Mouse (Mus musculus): ENCODE data around the gene Hs3st3b1.

The Hs3st3b1 gene

DNA sequence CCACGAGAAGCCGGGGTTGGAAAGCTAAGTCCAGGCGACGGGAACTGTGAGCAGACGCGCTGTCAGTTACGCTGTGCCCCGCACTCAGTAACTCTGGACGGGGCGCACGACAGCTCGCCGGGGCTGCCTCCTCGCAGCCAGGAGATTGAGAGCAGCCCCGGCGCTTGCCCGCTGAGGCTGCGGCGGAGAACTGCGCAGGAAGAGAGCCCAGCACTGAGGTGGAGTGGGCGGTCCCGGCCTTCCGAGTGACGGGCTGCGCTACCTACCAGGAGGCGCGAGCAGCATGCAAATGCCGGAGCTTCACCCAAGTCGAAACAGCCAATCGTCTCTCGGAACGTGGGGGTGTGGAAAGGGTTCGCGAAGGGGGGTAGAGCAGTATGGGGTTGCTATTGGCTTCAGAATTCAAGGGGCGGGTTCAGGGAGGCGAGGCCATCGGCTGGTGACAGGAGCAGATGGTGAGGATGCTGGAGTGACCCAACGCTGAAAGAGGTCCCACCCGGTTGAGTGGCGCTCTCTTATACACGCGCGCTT, at the start of gene Hs3st3b1:
Gene Hs3st3b1, minus strand, starts transcription at position 200 of the 531 bp plus-strand sequence.
- DNase-seq (ENCODE audit: low read depth), result no peak

DNA sequence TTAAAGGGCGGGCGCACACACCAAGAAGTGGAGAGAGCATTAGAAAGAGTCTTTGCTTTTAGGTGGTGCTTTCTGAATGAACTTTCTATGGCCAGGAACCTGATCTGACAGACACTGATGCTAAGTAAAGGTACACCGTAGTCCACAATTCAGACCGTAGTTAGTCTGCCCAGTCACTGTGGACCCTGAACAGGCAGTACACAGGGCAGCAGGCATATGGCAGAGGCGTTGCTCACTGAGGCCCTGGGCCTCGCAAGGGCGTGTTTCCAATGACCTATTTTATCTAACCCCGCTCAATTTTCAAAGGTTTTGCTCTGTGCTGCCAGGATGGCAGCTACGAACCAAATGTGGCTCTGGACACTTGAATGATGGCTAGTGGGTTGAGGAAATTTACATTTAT, 49.4 kb upstream of the Hs3st3b1 start:
- no peak for DNase-seq (ENCODE audit: low read depth)

DNA sequence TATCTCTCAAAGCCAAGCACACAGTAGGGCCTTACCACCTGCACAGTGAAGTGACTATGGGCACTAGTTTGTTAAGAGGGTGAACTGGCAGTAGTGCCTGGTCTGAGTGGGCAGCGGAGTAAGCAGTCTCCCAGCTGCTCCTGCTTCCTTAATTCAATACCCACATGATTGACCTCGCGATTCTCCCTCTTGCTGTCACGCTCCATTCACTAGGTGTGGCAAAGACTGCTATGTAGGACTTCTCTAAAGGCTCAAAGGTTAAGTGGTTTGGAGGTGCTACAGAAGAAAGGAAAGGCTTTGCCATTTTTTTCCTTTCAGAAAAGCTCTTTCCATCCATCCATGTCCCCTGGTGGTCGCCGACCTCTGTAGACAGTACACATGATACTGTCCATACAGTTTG, 48.7 kb upstream of the Hs3st3b1 start:
- no peak for DNase-seq (ENCODE audit: low read depth)

DNA sequence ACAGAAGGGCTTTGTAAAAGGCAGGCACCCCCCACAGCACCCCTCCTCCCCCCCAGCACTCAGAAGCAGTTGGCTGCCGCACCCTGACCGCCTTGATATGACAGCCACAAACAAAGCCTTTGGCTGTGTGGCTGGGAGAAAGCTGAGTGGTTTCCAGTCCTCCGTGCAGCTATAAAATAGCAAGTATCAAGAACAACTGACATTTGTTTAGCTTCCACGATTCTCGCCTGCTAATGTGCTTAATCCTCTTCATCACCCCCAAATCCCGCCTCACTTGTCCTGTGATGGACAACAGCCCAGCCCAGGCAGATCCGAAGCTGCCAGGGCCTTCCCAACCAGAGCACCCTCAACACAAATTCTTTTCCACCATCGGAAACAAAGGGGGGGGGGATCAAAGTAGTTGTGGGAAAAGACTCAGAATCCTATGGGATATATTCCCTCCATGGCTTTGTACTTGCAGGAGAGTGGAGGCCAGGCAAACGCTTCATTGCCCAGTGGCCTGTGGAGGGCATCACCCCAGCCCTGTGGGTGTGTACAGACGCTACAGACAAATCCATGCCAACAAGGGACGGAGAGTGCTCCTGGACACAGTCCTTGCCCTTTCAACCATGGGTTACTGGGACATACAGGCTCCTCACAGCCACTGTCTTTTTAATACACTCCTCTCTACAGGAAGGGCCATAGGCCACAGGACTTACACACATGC, 47.3 kb upstream of the Hs3st3b1 start:
- no peak for DNase-seq (ENCODE audit: low read depth)

- DNase-seq (ENCODE audit: low read depth), result no peak
Measured at GRCm38 (mm10) chr11:63968388-63969035, 46.4 kb upstream of the Hs3st3b1 start.

GRCm38 (mm10) chr11:63967641-63968387, 45.7 kb upstream of the Hs3st3b1 start:
- DNase-seq (ENCODE audit: low read depth), result no peak

GRCm38 (mm10) chr11:63965437-63965836, 43.3 kb upstream of the Hs3st3b1 start:
- DNase-seq (ENCODE audit: low read depth), result peak; percentile 12

DNA sequence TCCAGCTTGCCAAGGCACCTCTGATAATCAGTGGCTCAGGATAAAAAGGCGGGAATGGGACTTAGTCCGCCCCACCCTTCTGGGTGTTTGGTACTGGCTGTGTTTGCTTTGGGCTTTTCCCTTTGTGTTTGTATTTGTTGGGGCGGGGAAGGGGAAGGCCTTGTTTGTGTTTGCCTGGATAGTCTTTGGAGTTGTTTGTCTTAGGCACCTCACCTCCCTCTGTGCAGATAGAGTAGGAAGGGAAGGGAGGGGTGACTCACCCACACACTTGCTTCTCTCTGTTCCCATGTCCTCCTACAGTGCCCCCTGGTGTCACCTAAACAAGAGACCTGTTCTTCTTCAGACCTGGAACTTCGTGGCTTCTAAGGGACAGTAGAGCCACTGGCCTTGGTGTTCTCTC, 35.1 kb upstream of the Hs3st3b1 start:
- peak; percentile 29 for DNase-seq (ENCODE audit: low read depth)

DNA sequence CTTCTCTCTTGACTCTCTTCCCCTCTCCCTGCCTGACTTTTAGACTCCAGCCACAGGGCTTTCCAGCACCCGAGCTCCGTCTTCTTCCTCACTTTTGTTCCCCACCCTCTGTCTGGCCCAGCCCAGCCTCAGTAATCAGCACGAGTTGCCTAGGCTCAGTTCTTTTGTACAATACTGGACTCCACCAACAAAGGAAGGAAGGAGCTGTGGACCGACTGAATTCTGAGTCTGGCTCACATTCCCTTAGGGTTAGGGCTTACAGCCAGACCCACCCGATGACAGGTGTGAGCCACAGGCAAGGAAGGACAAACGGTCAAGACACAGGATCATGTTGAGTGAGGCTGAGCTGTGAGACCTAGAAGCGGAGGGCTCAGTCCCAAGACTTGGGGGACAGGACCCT, 34.7 kb upstream of the Hs3st3b1 start:
- DNase-seq (ENCODE audit: low read depth), result no peak

- DNase-seq (ENCODE audit: low read depth), result no peak
Measured at GRCm38 (mm10) chr11:63953887-63954286, 31.8 kb upstream of the Hs3st3b1 start.

DNA sequence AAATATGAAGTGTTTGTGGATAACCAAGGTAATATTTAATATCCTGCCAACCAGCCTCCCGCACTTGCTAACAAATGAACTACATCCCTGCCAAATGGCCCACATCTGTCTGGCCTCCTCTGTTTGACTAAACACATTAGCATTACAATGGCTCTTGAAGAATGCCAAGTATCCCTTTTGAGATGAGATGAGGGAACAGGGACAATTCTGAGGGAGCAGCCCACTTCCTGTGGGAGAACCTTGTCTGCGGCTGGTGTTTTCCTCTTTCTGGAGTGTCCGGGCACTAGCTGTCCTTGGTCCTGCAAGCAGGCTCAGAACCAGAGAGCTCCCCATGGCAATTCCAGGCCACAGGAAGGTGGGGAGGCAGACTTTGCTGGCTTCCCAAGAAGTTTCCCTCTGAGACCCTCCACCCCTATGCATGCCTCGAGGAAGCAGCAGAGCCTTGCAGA, 30.7 kb upstream of the Hs3st3b1 start:
- DNase-seq (ENCODE audit: low read depth), result no peak

DNA sequence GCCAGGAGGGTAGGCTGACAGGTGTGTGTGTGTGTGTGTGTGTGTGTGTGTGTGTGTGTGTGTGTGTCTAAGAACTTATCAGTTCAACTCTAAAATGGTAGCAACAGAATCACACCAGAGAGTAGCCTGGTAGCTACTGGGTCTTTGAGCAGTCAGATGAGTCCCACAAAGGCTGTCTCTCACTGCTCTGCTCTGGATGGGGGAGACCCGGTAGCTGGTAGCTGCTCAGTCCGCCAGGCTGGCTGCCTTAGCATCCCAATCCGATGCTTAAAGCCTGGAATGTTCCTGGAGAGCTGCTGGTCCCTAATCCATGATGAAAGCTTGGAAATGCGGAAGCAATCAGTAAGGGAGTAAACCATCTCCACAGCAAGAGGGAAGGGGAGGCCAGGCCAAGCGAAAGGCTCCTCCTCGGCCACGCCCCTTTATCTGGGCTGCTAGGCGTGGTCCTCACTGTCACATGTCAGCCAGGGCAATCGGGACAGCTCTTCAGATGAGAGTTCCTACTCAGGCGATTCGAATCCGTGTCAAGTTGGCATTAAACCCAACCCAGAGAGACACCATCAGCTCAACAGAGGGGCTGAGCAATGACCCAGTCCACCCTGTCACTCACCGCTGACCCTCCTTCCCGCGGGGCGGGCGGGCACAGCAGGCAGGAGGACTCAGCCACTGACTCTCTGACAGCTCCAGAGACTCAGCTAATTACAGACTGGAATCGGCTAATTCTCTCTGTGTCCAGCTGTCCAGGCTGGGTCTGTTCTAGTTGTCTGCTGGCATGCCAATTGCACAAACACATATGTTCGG, 29.9 kb upstream of the Hs3st3b1 start:
- DNase-seq (ENCODE audit: low read depth), result no peak

GRCm38 (mm10) chr11:63948371-63948770, 26.3 kb upstream of the Hs3st3b1 start:
- DNase-seq (ENCODE audit: low read depth), result no peak

- DNase-seq (ENCODE audit: low read depth), result no peak
Measured at GRCm38 (mm10) chr11:63947024-63947423, 24.9 kb upstream of the Hs3st3b1 start.

DNA sequence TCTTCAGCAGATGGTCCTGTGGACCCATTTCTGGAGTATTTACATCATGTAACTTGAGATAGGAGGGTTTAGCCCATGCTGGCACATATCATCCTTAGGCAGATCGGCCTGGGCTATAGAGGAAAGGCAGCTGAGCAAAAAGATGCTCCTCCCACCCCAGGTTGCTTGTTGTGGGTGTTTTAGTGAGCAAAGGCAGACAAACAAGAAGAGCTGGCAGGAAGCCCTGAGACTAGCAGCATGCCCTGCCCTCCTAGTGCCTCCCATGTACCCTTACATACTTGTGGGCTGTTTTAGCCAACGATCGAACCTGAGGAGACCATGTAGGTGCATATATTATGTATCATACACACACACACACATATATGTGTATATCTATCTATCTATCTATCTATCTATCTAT, 21.9 kb upstream of the Hs3st3b1 start:
- no peak for DNase-seq (ENCODE audit: low read depth)

DNA sequence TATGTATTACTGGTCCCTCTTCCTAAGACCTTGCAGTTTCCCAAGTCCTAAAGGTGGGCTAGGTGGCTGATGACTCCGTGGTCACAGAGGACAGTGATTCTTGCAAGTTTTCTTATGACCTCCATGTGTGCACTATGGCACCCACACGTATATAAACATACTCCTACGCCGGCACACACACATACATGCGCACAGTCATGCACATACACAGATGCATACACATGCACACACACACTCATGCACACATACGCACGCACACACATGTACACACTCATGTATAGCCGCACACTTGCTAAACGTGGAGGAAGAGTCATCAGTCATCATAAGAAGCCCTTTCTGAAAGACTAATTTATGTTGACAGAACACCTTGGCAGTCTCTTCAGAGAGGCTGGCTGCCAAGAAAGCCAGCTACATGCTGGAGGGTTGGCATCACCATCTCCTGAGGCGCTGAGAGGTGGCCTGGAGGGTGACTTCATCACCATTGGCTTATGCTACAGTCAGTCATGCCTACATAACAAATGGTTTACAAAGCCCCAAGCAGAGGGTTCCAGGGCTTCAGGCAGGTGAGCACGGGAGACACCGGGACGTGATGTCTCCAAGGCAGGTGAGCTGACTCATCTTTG, 21.3 kb upstream of the Hs3st3b1 start:
- DNase-seq (ENCODE audit: low read depth), result peak; percentile 18

DNA sequence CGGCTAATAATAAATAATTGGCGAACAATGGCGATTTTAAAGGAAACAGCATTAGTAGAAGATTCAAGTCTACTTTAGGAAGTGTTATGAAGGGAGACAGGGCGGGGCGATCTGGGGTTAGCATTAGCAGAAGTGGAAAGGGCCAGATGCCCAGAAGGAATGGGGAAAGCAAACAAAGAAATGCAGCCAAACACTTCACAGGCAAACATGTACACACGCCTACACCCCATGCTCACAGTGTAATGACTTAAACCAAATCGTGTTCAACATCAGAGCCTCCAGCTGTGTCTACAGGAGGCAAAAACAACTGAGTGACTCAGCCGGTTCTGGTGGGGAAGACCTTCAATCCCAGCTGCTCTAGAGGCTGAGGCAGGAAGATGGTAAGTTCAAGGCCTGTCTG, 20.1 kb upstream of the Hs3st3b1 start:
- peak; percentile 14 for DNase-seq (ENCODE audit: low read depth)

GRCm38 (mm10) chr11:63936641-63937040, 14.6 kb upstream of the Hs3st3b1 start:
- DNase-seq (ENCODE audit: low read depth), result no peak

DNA sequence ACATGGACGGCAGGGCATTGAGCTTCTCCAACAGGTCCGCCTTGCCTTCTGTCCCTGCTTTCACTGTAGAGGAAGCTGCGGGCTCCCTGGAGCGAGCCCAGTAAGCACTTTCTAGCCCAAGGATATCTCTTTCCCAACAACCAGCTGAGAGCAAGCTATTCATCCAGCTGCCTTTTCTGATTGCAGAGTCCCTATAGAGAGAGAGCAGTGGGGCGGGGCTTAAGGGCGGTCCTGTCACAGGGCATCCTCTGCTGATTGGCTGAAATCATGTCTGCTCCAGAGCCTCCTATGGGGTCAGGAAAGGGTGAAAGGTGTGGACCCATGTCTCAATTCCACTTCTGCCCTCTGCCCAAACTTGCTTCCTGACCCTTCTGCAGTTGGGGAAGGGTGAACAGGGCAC, 4.8 kb upstream of the Hs3st3b1 start:
- DNase-seq (ENCODE audit: low read depth), result no peak

GRCm38 (mm10) chr11:63925161-63925582, 3.1 kb upstream of the Hs3st3b1 start:
- peak; percentile 56 for DNase-seq (ENCODE audit: low read depth)

DNA sequence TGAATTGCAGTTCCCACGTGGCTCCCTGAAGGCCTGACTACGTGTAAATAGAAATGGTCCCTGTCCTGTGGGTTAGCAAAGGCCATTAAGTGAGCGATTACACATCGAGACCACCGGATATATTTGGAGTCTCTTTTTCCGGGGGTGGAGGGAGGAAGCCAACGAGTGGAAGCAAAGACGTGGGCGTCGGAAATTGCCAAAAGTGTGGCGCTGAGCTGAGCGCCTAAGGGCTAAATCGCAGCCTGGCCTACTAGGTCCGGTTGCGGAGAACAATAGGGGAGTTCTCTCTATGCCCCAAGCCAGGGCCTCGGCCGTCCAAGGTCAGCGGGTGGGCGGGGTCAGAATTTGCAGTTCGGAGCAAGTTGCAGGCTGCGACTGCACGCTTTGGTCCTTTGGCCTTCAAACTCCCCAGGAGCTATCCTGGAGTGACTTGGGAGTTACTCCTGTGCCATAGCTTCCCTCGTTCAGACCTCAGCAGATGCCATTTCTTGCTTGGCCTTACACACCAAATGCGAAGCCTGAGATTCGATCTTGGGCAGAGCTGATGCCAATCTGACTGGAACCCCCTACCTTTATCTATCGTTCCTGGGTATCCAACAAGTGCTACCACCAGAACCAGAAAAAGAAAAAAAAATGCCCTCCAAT, 2.3 kb upstream of the Hs3st3b1 start:
- DNase-seq (ENCODE audit: low read depth), result no peak

Data from NIH3T3 (cell line).